Mouse (Mus musculus) testis, adult 2 months (tissue): ENCODE data around the gene Ankrd10.

Experiments used
- CTCF ChIP-seq: fragments of 200-500 bp; IDR thresholded peaks from 2 replicates; pipeline ENCODE4 v1.5.1; 2012; ENCODE audit warnings: low read depth, mild to moderate bottlenecking, inconsistent platforms, low read length, moderate library complexity; ENCODE audit not compliant: control insufficient read depth, insufficient read depth, insufficient replicate concordance
- POLR2A ChIP-seq: fragments of 200-500 bp; IDR thresholded peaks from 2 replicates; pipeline ENCODE4 v1.6.1; 2012; ENCODE audit warnings: low read depth, mild to moderate bottlenecking, inconsistent platforms, low read length, moderate library complexity; ENCODE audit not compliant: control insufficient read depth

GRCm38 (mm10) chr8:11600301-11600951 lies 35.1 kb downstream of the Ankrd10 start:
- TF ChIP-seq POLR2A: no peak
- no peak for TF ChIP-seq CTCF
